Mouse (Mus musculus) stomach, embryonic 16.5 days (tissue): Measurements from ENCODE around the gene Pik3r5. TPM values are rescaled to one million over a fixed set of nuclear protein-coding genes. Genes with fewer than 3 reads are reported as not detected.

ENCODE experiments used
- ATAC-seq: fragments of 200-750 bp; cut with Nextera tagmentation; 2 replicates; pipeline ENCODE4 v1.8.0; 2017; ENCODE audit warnings: moderate number of reproducible peaks, moderate TSS enrichment; ENCODE audit not compliant: insufficient read depth, low FRiP score
- H3K27ac ChIP-seq: fragments of 300-500 bp; sonication (generic); 2 replicates; pipeline ENCODE4 v1.5.1; 2014; ENCODE audit warnings: low read length
- H3K27me3 ChIP-seq: fragments of 300-500 bp; sonication (generic); 2 replicates; pipeline ENCODE4 v1.6.1; 2014; ENCODE audit warnings: low read length, control low read depth, mixed read lengths; ENCODE audit not compliant: control insufficient read depth, insufficient read depth
- H3K36me3 ChIP-seq: fragments of 300-500 bp; sonication (generic); 2 replicates; pipeline ENCODE4 v1.6.1; 2014; ENCODE audit warnings: low read length; ENCODE audit not compliant: control insufficient read depth, insufficient read depth
- H3K4me1 ChIP-seq: fragments of 300-500 bp; sonication (generic); 2 replicates; pipeline ENCODE4 v1.6.1; 2014; ENCODE audit warnings: low read length, control low read depth, mixed read lengths; ENCODE audit not compliant: control insufficient read depth, insufficient read depth
- H3K4me2 ChIP-seq: fragments of 300-500 bp; sonication (generic); 2 replicates; pipeline ENCODE4 v1.6.1; 2014; ENCODE audit warnings: low read depth, low read length, mixed read lengths
- H3K4me3 ChIP-seq: fragments of 300-500 bp; sonication (generic); replicated peaks from 2 replicates; pipeline ENCODE4 v1.5.1; 2014; ENCODE audit warnings: mild to moderate bottlenecking, low read length
- H3K9ac ChIP-seq: fragments of 300-500 bp; sonication (generic); 2 replicates; pipeline ENCODE4 v1.6.1; 2014; ENCODE audit warnings: low read length
- H3K9me3 ChIP-seq: fragments of 300-500 bp; sonication (generic); replicated peaks from 2 replicates; pipeline ENCODE4 v1.6.1; 2016; ENCODE audit warnings: low read length, control low read depth; ENCODE audit not compliant: control insufficient read depth
- WGBS: fragments of 180-500 bp; shearing (Covaris S2); extraction: QIAGEN DNeasy Blood & Tissue Kit; methylation state at CpG from one replicate; pipeline ENCODE4 v1.1.7; 2014; 5-methylcytosine and 5-hydroxymethylcytosine counted together
- polyA plus RNA-seq: library from polyadenylated mRNA; unstranded; fragments of >200 nt; fragmentation: Nextera tagmentation; extraction: Ambion mirVana; gene quantifications from 2 replicates; pipeline ENCODE4 v1.2.1, GENCODE M21; 2015

The Pik3r5 gene
- polyA plus RNA-seq, 1 experiment from 2014 or later = 0.79 TPM

DNA sequence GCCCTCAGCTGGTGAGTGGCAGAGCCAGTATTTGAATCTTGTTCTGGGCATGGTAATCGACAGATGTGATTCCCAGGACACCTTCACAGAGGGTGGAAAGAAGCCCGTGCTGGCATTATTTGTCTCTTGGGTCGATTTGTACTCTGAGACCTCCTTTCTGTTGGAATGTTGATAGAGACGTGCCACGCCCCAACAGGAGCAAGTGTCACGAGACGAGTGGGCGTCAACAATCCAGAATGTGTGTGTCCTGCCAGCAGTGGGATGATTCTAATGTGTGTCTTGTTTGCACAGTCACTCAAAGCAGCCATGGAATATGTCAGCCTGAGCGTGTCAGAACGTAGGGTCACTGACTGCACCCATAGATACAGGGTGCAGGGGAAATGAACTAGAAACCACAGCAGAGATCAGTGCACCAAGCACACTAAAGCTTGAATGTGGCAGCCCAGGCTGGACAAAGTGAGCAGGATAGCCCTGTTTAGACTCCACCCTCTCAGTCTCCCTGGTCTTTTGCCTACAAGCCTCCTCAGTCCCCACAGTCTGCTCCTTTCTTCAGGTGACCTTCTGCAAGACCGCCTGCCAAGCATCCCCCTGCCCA is 100.1 kb downstream of the Pik3r5 start:
- no peak overlapping the region for H3K27ac ChIP-seq
- WGBS = 59% methylated on average over 11 of the region's 11 CpGs
- no peaks in the 10 kb centered on the region for H3K36me3 ChIP-seq
- H3K27me3 ChIP-seq = no peaks in the 10 kb centered on the region
- peak; percentile 13; the same call in 1 of the 2 replicates for ATAC-seq
- no peaks in the 10 kb centered on the region for H3K4me1 ChIP-seq
- no peak overlapping the region for H3K9ac ChIP-seq
- H3K4me2 ChIP-seq = no peak overlapping the region
- H3K9me3 ChIP-seq = no peaks in the 10 kb centered on the region
- no peak overlapping the region for H3K4me3 ChIP-seq

- ATAC-seq = no peak
- H3K4me2 ChIP-seq = no peak overlapping the region
- H3K9me3 ChIP-seq = no peaks in the 10 kb centered on the region
- no peak overlapping the region for H3K9ac ChIP-seq
- WGBS = 75% methylated on average over 5 of the region's 5 CpGs
- no peak overlapping the region for H3K27ac ChIP-seq
- no peak overlapping the region for H3K4me3 ChIP-seq
- no peaks in the 10 kb centered on the region for H3K27me3 ChIP-seq
- no peaks in the 10 kb centered on the region for H3K4me1 ChIP-seq
- H3K36me3 ChIP-seq = no peaks in the 10 kb centered on the region
Measured at GRCm38 (mm10) chr11:68532773-68533172, 100.9 kb downstream of the Pik3r5 start.

GRCm38 (mm10) chr11:68533971-68534475 is 102.1 kb downstream of the Pik3r5 start:
- Histone ChIP-seq H3K4me2 (no peak overlapping the region), H3K36me3 (no peaks in the 10 kb centered on the region), H3K27ac (no peak overlapping the region), H3K9me3 (no peaks in the 10 kb centered on the region), H3K4me3 (no peak overlapping the region), H3K9ac (no peak overlapping the region), H3K4me1 (no peaks in the 10 kb centered on the region), H3K27me3 (no peaks in the 10 kb centered on the region)
- 79% methylated on average over 6 of the region's 6 CpGs for WGBS
- ATAC-seq = no peak

- 76% methylated on average over 4 of the region's 4 CpGs for WGBS
- H3K27me3 ChIP-seq = no peaks in the 10 kb centered on the region
- no peaks in the 10 kb centered on the region for H3K4me1 ChIP-seq
- H3K9me3 ChIP-seq = no peaks in the 10 kb centered on the region
- H3K27ac ChIP-seq = no peak overlapping the region
- H3K4me3 ChIP-seq = no peak overlapping the region
- H3K36me3 ChIP-seq = no peaks in the 10 kb centered on the region
- no peak overlapping the region for H3K9ac ChIP-seq
- H3K4me2 ChIP-seq = no peak overlapping the region
- ATAC-seq = no peak
Measured at GRCm38 (mm10) chr11:68536026-68536425, 104.1 kb downstream of the Pik3r5 start.

GRCm38 (mm10) chr11:68536465-68536864 is 104.5 kb downstream of the Pik3r5 start:
- Histone ChIP-seq H3K27ac (no peak overlapping the region), H3K9me3 (no peaks in the 10 kb centered on the region), H3K36me3 (no peaks in the 10 kb centered on the region), H3K4me2 (no peak overlapping the region), H3K4me1 (no peaks in the 10 kb centered on the region), H3K4me3 (no peak overlapping the region), H3K27me3 (no peaks in the 10 kb centered on the region), H3K9ac (no peak overlapping the region)
- ATAC-seq = no peak
- 35% methylated on average over 4 of the region's 4 CpGs for WGBS

- Histone ChIP-seq H3K4me1 (no peaks in the 10 kb centered on the region), H3K4me3 (no peak overlapping the region), H3K4me2 (no peak overlapping the region), H3K9ac (no peak overlapping the region), H3K36me3 (no peaks in the 10 kb centered on the region), H3K27me3 (no peaks in the 10 kb centered on the region), H3K27ac (no peak overlapping the region), H3K9me3 (no peaks in the 10 kb centered on the region)
- 68% methylated on average over 5 of the region's 5 CpGs for WGBS
- no peak for ATAC-seq
Measured at GRCm38 (mm10) chr11:68539621-68540020, 107.7 kb downstream of the Pik3r5 start.

GRCm38 (mm10) chr11:68544554-68544953 is 112.6 kb downstream of the Pik3r5 start:
- Histone ChIP-seq H3K9ac (no peak overlapping the region), H3K4me2 (no peak overlapping the region), H3K4me1 (no peaks in the 10 kb centered on the region), H3K9me3 (no peaks in the 10 kb centered on the region), H3K27ac (no peak overlapping the region), H3K27me3 (no peaks in the 10 kb centered on the region), H3K36me3 (no peaks in the 10 kb centered on the region), H3K4me3 (no peak overlapping the region)
- ATAC-seq = 0 out of 2 replicates have a peak, but pooled peaks have one; percentile 51
- 16% methylated on average over 8 of the region's 8 CpGs for WGBS

GRCm38 (mm10) chr11:68545172-68545571 is 113.3 kb downstream of the Pik3r5 start:
- no peak overlapping the region for H3K4me3 ChIP-seq
- WGBS = 52% methylated on average over 7 of the region's 7 CpGs
- no peak for ATAC-seq
- H3K4me2 ChIP-seq = no peak overlapping the region
- no peak overlapping the region for H3K27ac ChIP-seq
- no peaks in the 10 kb centered on the region for H3K36me3 ChIP-seq
- no peak overlapping the region for H3K9ac ChIP-seq
- H3K9me3 ChIP-seq = no peaks in the 10 kb centered on the region
- no peaks in the 10 kb centered on the region for H3K4me1 ChIP-seq
- no peaks in the 10 kb centered on the region for H3K27me3 ChIP-seq

GRCm38 (mm10) chr11:68545682-68546222 is 113.8 kb downstream of the Pik3r5 start:
- Histone ChIP-seq H3K9me3 (no peaks in the 10 kb centered on the region), H3K36me3 (no peaks in the 10 kb centered on the region), H3K4me2 (no peak overlapping the region), H3K4me3 (no peak overlapping the region), H3K27me3 (no peaks in the 10 kb centered on the region), H3K9ac (no peak overlapping the region), H3K4me1 (no peaks in the 10 kb centered on the region), H3K27ac (no peak overlapping the region)
- ATAC-seq = no peak
- WGBS = 75% methylated on average over 8 of the region's 8 CpGs
